Mouse (Mus musculus): ENCODE data around the gene Dync2li1.

The Dync2li1 gene

GRCm38 (mm10) chr17:84611500-84611899 is 14.8 kb upstream of the Dync2li1 start:
- WGBS, result 92% methylated on average over 9 of the region's 9 CpGs

DNA sequence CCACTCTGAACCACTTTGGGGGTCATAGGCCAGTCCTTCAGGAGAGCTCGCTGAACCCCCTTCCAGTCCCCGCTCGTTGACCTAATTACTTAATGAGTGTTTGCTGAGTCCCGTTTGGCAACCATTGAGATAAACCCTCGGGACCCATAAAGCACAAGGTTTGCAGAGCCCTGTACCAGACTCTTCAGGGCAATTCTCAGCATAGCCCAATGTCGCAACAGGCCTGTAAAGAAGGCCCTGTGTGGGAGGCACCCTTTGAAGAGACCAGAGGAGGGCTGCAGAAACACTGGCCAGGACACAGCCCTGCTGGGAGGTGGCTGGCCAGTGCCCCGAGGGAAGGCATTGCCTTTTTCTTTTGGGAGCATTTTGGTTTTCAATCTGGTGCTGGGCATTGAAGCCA is 14.3 kb upstream of the Dync2li1 start:
- WGBS, result 81% methylated on average over 7 of the region's 7 CpGs

DNA sequence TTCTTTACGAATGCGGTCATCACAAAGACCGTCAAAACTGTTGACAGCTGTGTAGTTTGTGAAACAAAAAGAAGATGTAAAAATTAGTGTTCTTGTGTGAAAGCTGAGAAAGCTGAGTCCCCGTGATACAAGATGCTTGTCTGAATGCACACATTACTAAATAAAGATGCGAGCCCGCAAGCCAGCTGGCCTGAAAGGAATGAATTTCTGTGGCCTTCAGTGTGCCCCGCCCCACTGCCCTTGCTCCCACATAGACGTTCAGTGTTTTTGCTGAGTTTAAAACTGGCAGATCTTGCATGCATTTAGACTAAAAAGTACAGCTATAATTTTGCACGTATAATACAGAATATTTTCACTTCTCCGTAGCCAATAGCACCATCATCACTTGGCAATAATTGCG is 10.5 kb upstream of the Dync2li1 start:
- WGBS, result 77% methylated on average over 11 of the region's 11 CpGs

DNA sequence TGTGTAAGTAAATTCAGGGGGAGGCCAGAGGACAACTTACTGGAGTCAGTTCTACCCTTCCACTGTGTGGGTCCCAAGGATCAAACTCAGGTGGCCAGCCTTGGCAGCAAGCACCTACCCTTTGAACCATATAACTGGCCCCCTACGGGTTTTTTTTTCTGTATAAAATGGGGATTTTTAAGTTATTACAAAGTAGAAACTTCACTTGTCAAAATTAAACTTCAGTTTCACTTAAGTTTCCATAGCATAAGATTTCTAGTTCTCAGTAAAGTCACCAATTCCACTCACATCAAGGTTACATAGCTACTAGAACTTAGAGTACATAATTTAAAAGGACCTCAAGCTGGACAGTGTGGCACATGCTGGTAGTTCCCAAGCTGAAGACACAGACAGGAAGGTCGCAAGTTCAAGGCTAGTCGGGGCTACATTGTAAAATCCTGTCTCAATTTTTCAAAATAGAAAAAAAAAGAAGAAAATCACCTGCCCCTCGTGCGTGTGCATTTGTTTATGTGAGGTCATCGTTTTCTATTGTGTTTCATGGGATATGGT is 9.7 kb upstream of the Dync2li1 start:
- WGBS, result 88% methylated on average over 6 of the region's 6 CpGs

- WGBS, result 94% methylated on average over 6 of the region's 6 CpGs
These were observed 8.3 kb upstream of the Dync2li1 start for GRCm38 (mm10) chr17:84617953-84618352.

GRCm38 (mm10) chr17:84619112-84619511 is 7.2 kb upstream of the Dync2li1 start:
- WGBS, result 89% methylated on average over 7 of the region's 7 CpGs

- 80% methylated on average over 3 of the region's 3 CpGs for WGBS
These were observed 6.2 kb upstream of the Dync2li1 start for GRCm38 (mm10) chr17:84620076-84620475.

GRCm38 (mm10) chr17:84620610-84621009 is 5.7 kb upstream of the Dync2li1 start:
- WGBS, result 82% methylated on average over 6 of the region's 6 CpGs

DNA sequence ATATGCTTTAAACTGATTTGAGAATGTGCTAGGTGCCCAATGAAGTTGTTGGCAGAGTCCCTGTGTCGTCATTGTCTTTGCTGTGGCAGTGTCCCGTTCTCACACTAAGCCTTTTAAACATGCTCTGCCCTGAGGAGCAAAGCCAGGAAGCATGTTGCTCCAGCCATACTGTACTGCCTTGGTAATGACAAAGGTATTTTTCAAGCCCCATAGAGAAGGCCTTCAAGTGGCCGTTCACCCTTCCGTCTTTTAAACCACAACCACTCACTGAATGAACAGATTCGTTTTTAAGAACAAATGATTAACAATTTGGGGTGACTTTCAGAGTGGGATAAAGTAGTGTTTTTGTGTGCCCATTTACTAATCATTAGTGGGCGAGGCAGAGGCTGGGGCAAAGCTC is 5.1 kb upstream of the Dync2li1 start:
- WGBS, result 88% methylated on average over 6 of the region's 6 CpGs

DNA sequence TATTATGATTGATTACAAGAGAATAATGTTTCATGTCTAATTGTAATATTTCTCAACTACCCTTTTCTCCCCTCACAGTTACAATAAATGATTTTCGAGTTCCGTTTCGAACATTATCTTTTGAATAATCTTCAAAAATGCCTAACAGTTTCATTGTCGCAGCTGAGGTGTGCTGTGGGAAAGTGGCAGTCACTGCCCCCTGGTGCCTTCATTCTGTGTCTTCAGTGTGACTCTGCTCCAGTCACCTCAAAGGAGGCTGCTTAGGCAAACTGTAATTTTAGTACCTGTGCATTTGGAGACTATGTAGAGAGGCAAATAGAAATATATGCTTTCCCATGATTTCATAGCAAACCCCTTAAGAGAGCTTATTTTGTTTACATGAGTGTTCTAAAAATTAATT is 4.3 kb upstream of the Dync2li1 start:
- 85% methylated on average over 4 of the region's 4 CpGs for WGBS

DNA sequence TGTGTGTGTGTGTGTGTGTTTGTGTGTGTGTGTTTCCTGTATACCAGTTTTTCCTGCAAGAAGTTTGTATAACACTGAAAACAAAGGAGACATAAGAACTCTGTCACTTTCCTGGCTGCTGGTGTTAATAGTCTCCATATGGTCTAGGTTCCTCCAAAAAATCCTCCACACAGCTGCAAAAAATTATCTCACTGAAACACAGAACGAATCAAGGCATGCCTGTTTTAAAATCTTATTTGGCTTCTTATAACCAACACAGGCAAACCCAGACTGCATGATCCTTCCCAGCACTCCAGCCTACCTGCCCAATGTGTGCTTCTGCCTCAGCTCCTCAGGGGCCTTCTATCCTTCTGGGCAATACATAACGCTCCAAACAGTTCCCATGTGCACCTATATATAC is 3.4 kb upstream of the Dync2li1 start:
- WGBS, result 36% methylated on average over 2 of the region's 2 CpGs

DNA sequence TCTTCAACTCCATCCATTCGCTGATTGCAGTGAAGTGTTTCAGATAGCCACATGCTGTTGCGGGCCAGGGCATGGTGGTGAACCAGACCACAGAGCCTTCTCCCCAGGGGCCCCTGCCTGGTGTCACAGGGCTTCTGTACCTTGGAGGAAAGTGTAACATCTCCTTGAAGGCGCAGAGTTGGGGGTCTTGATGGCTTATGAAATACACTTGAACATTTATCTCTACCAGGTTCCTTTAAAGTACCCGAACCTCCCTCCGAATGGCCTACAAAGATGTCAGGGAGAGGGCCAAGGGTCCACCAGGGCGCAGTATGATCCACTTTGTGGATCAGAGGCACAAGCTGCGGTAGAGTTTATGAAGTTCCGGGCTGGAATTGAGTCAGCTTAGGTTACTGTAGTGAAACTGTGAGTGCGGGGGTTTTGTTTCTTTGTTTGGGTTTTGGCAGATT is 585 bp downstream of the Dync2li1 start:
- 21% methylated on average over 9 of the region's 9 CpGs for WGBS

DNA sequence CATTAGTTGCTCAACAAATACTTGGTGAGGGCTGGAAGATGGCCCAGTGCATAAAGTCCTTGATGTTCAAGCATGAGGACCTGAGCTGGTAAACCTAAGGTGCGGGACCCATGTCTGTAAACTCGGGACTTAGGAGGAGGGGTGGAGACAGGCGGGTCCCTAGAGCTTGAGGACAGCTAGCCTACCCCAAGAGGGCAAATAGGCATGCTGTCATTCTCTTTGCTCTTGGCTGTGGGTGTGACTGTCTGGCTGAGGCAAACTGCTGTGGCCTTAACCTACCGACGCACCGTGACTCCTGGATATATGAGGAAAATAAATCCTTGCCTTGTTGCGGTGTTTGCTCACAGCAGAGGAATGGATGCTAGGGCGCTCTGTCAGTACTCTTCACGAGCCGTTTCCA is 1.4 kb downstream of the Dync2li1 start:
- 91% methylated on average over 10 of the region's 10 CpGs for WGBS

DNA sequence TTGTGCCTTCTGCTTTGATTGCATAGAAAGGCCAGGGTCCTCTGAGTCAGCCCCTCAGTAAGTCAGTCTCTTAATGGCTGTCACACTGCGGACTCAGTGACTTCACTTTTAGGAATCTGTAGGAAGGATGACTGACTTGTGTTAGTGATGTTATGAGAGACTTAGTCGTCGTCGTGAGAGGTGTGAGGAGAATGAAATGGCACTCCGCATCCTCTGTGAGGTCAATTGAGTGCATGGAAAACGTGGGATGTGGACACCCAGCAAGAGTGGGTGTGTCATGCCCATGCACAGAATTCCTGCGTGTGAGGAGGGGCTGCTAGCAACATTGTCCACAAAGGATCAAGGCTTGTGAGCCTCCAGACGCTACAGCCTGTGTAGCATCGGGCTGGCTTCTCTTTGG is 2.3 kb downstream of the Dync2li1 start:
- 87% methylated on average over 9 of the region's 9 CpGs for WGBS

DNA sequence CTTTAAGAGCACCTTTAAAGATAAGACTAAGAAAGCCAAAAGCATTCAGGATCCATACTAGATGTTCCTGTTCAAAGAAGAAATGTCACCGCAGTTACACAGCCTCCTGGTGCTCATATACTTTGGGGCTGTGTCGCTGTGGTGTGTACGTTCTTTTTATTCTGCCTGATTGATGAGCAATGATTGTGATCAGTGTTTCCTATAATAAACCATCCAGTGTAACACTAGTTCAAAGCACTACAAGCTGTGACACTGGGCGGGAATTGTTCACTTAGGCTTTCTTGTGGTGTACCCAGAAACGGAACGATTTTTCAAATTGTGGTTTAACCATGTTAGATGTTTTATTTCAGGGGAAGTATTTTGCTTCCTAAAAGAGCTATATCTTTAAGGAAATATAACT is 5.5 kb downstream of the Dync2li1 start:
- 96% methylated on average over 6 of the region's 6 CpGs for WGBS

GRCm38 (mm10) chr17:84633443-84633842 is 7.1 kb downstream of the Dync2li1 start:
- 77% methylated on average over 13 of the region's 13 CpGs for WGBS

DNA sequence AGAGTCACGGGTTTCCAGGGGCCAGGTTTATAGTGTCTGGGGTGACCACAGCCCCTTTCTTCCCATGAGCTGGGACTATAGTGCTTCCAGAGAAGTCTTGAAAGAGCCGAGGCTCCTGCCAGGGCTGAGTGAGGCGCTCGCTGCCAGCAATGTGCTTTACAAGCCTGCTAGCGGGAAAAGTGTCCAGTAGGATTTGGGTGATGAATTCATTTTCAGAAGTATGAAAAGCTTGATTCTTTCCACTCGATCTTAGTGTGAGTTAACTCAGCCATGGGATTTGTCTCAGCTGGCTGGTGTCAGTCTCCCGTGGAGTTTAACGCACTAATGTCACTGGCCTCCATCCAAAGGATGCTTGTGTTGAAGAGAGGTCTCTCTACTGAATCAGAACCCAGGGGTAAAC is 10.0 kb downstream of the Dync2li1 start:
- 67% methylated on average over 8 of the region's 8 CpGs for WGBS

DNA sequence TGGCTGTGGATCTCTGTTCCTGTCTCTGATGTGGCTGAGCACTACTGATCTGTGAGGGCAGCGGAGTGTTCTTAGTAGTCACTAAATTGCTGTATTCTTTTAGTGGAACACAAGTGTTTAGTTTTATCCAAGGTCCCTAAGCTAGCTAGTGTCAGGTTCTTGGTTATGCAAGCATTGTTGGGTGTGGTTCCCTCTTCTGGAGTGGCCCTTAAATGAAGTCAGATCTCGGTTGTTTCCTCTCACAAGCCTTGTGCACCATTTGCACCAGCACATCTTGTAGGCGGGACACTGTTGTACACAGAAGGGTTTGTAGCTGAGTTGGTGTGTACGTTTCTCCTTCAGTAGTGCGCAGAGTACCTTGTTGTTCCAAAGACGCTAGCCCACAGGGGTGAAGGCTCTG is 11.7 kb downstream of the Dync2li1 start:
- 92% methylated on average over 6 of the region's 6 CpGs for WGBS

DNA sequence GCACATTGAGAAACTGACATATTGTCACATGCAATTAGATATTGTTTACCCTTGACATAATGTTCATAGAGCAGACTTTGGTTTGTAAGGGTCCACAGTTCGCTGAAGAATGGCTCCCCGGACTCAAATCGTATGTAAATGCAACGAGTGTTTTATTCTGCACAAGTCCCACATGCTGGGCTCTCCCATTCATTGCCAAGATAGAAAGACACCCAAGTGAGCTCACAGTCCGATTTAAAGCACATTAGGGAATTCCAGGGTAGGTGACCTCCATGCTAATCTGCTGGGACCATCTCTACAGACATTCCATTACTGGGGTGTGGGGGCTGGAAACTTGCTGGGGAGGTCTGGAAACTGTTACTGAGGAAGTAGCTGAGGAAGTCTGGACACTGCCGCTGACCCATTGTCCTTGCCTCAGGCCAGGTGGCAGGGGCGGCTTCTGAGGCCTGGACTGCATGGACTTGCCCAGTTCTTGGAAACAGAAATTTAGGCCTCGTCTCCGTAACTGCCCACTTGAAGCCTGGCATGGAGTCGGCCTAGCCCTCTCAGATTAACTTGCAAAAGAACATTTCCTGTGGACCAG is 13.6 kb downstream of the Dync2li1 start:
- WGBS, result 71% methylated on average over 10 of the region's 10 CpGs

GRCm38 (mm10) chr17:84641893-84642292 is 15.6 kb downstream of the Dync2li1 start:
- WGBS, result 35% methylated on average over 3 of the region's 3 CpGs

DNA sequence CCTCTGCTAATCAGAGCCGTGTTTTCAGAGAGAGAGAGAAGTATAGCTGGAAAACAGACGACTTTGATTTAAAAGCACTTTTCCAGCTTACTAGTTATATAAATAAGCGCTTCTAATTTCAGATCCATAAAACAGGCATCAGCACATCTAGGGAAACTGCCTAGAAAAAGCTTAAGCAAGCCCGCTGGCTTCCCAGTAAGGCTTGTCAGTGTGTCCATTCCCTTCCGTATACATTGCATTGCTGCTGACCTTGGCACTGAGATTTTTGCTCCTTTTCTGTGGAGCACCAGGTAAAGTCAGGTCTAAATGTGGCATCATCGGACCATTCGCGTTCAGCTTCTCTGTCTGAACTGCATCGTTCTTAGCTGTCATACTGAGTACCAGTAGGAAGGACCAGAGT is 16.0 kb downstream of the Dync2li1 start:
- 55% methylated on average over 9 of the region's 9 CpGs for WGBS

- WGBS, result 86% methylated on average over 16 of the region's 16 CpGs
These were observed 18.2 kb downstream of the Dync2li1 start for GRCm38 (mm10) chr17:84644292-84645050.

- 64% methylated on average over 9 of the region's 9 CpGs for WGBS
These were observed 18.8 kb downstream of the Dync2li1 start for GRCm38 (mm10) chr17:84645119-84645518.
